Comparison of ENCODE assay signal across 9 mouse cellular contexts in the genomic region with DNA sequence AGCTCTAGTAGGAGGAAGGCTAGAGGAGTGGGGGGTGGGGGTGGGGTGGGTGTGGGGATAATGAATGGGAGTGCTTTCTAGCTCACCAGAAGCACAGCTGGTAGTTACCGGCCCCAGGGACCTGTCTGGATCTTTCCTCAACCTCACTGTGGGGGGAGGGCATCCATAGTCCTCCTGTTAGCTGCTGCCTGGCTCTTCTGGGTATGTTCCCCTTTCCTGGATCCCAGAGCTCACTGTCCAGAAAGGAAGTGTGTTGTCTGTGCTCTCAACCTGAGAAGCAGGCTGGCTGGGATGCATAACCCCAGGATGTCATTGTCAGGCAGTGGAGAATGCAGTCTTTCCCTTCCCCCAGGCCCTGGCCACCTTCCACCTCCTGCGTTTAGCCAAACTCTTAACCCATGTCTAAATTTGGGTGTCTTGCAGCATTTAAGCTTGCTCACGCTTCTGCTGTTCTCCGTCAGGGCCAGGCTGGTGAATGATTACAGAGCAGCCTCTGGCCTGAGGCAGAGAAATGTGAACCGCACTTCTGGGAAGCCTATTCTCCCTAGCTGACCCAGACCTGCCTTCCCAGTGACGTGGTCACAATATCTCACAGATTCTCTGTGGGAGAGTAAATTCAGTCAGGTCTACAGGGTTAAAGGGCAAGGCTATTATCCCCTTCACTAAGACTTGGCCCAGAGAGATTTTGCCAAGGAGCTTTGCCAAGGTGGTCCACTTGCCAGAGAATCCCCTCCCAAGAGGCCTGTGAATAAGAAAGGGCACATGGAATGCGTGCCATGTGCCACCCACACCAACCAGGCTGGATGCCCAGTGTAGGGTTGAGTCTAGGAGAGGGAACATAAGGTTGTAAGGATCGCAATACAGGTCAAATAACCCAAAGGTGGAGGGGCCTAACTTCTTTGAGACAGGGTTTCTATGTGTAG. TPM values are rescaled to one million over a fixed set of nuclear protein-coding genes. Genes with fewer than 3 reads are reported as not detected.
A peak's percentile ranks its signal among the peaks of the same experiment; 100 is the strongest.
DNase-seq lines count a peak whose midpoint lies in the region; ATAC-seq and TF ChIP-seq lines count a peak whose summit lies in the region.
"Had no signal": no experiment of that assay in that cellular context is flagged by ENCODE, and none has a peak within 500 bp of the region (broad histone marks: within the 10 kb centered on the region; RNA-seq: fewer than 3 reads in every experiment).

No protein-coding gene starts in this region.

- no peaks in the 10 kb centered on the region for H3K9me3 ChIP-seq in embryonic facial prominence, embryonic 10.5 days
- H3K9me3 ChIP-seq in heart, postnatal 0 days (replicated peaks; ENCODE audit: control insufficient read depth, low read length): no peaks in the 10 kb centered on the region
- H3K9me3 ChIP-seq in stomach, embryonic 16.5 days (replicated peaks; ENCODE audit: control insufficient read depth, low read length): no peaks in the 10 kb centered on the region

- peaks cover 35% of the 10 kb centered on the region for H3K4me1 ChIP-seq in embryonic facial prominence, embryonic 10.5 days
- H3K4me1 ChIP-seq in heart, postnatal 0 days (ENCODE audit: control insufficient read depth, insufficient read depth): peaks cover 41% of the 10 kb centered on the region; the same call in 1 of the 2 replicates
- H3K4me1 ChIP-seq in stomach, embryonic 16.5 days (ENCODE audit: control insufficient read depth, insufficient read depth, low read length): peaks cover 16% of the 10 kb centered on the region
- peaks cover 3% of the 10 kb centered on the region for H3K4me1 ChIP-seq in cerebellum, adult 2 months (ENCODE audit: control insufficient read depth, insufficient read depth, low read length)

- DNase-seq in cerebellum, postnatal 10 days: peak; percentile 42 to 51
- no peak for DNase-seq in cerebellum, adult 18-20 months
- peak; percentile 39 for DNase-seq in embryonic facial prominence, embryonic 10.5 days (ENCODE audit: low spot score)
- peak; percentile 83 for DNase-seq in heart, postnatal 0 days (ENCODE audit: low spot score)
- peak; percentile 83 for DNase-seq in kidney, postnatal 14 days
- no peak for DNase-seq in cerebellum, adult 2 months
- no peak for DNase-seq in liver

- WGBS in embryonic facial prominence, embryonic 10.5 days: 31% methylated on average over 8 of the region's 8 CpGs
- WGBS in heart, postnatal 0 days: 30% methylated on average over 8 of the region's 8 CpGs
- 34% methylated on average over 8 of the region's 8 CpGs for WGBS in stomach, embryonic 16.5 days
- whole genome bisulfite sequencing in cerebellum, adult 2 months: 52% methylated on average over 8 of the region's 8 CpGs

- H3K27me3 ChIP-seq in embryonic facial prominence, embryonic 10.5 days (replicated peaks; ENCODE audit: low read depth, poor library complexity, severe bottlenecking): peaks cover 30% of the 10 kb centered on the region
- H3K27me3 ChIP-seq in heart, postnatal 0 days (ENCODE audit: control insufficient read depth, insufficient read depth, low read length): no peaks in the 10 kb centered on the region
- H3K27me3 ChIP-seq in stomach, embryonic 16.5 days (ENCODE audit: control insufficient read depth, insufficient read depth, low read length): peaks cover 3% of the 10 kb centered on the region; the same call in 1 of the 2 replicates
- no peaks in the 10 kb centered on the region for H3K27me3 ChIP-seq in cerebellum, adult 2 months (ENCODE audit: control insufficient read depth, insufficient read depth, low read length)

- peak; percentile 76 for ATAC-seq in heart, postnatal 0 days (ENCODE audit: insufficient read depth, low read depth)
- peak; percentile 69 for ATAC-seq in stomach, embryonic 16.5 days (ENCODE audit: insufficient read depth, low FRiP score)

- peak overlapping the region; percentile 72 for H3K27ac ChIP-seq in embryonic facial prominence, embryonic 10.5 days (replicated peaks)
- H3K27ac ChIP-seq in heart, postnatal 0 days (ENCODE audit: low read depth): peak overlapping the region; percentile 93
- peak overlapping the region; percentile 76 for H3K27ac ChIP-seq in stomach, embryonic 16.5 days (ENCODE audit: low read length)
- H3K27ac ChIP-seq in cerebellum, adult 2 months (ENCODE audit: insufficient read depth, low read length): no peak overlapping the region

- no peak for TF ChIP-seq POLR2A in cerebellum, adult 2 months (IDR thresholded peaks at IDR 0.05; ENCODE audit: borderline replicate concordance, insufficient read depth, low read length)

- peak; percentile 56; the same call in 1 of the 2 replicates for TF ChIP-seq EP300 in heart, postnatal 0 days (IDR thresholded peaks at IDR 0.05; ENCODE audit: low read depth)

- peak overlapping the region; percentile 82 for H3K4me2 ChIP-seq in heart, postnatal 0 days (ENCODE audit: low read depth, low read length)
- H3K4me2 ChIP-seq in stomach, embryonic 16.5 days (ENCODE audit: low read depth, low read length): peak overlapping the region; percentile 67

- H3K36me3 ChIP-seq in embryonic facial prominence, embryonic 10.5 days (replicated peaks): no peaks in the 10 kb centered on the region
- H3K36me3 ChIP-seq in heart, postnatal 0 days (replicated peaks; ENCODE audit: control insufficient read depth, insufficient read depth, low read length): no peaks in the 10 kb centered on the region
- no peaks in the 10 kb centered on the region for H3K36me3 ChIP-seq in stomach, embryonic 16.5 days (ENCODE audit: control insufficient read depth, insufficient read depth, low read length)

- TF ChIP-seq CTCF in heart, postnatal 0 days (IDR thresholded peaks at IDR 0.05; ENCODE audit: low read depth): no peak
- no peak for TF ChIP-seq CTCF in cerebellum, adult 2 months (IDR thresholded peaks at IDR 0.05; ENCODE audit: borderline replicate concordance, insufficient read depth, low read depth, low read length)

- peak overlapping the region; percentile 54; the same call in 1 of the 2 replicates for H3K9ac ChIP-seq in heart, postnatal 0 days (replicated peaks; ENCODE audit: low read depth, low read length)
- 0 out of 2 replicates have a peak overlapping the region, but pooled peaks have one; percentile 12 for H3K9ac ChIP-seq in stomach, embryonic 16.5 days (ENCODE audit: low read length)

- H3K4me3 ChIP-seq in embryonic facial prominence, embryonic 10.5 days: peak overlapping the region; percentile 59; the same call in 1 of the 2 replicates
- H3K4me3 ChIP-seq in heart, postnatal 0 days (ENCODE audit: low read depth, low read length): peak overlapping the region; percentile 54
- H3K4me3 ChIP-seq in stomach, embryonic 16.5 days (replicated peaks; ENCODE audit: low read length): 0 out of 2 replicates have a peak overlapping the region, but pooled peaks have one; percentile 3
- no peak overlapping the region for H3K4me3 ChIP-seq in cerebellum, adult 2 months (replicated peaks; ENCODE audit: insufficient read depth, low read depth, low read length)
- H3K4me3 ChIP-seq: erythroblast, embryonic 14.5 days had no signal

RNA-seq across cellular contexts. Expression of gene Dysf, which starts 2.2 kb away (rescaled TPM):
- polyA plus RNA-seq in embryonic facial prominence, embryonic 10.5 days (2016; fragmentation: Nextera tagmentation; extraction: Ambion mirVana): 5.4 and 6.0 TPM in 2 replicates
- total RNA-seq in heart, postnatal 0 days (2014; rRNA removed; ENCODE audit: low replicate concordance): 20.2 and 21.9 TPM in 2 replicates
- 14.1 and 15.0 TPM in 2 replicates for polyA plus RNA-seq in heart, postnatal 0 days (2015; fragmentation: Nextera tagmentation; extraction: Ambion mirVana)
- polyA plus RNA-seq in stomach, embryonic 16.5 days (2015; fragmentation: Nextera tagmentation; extraction: Ambion mirVana): 9.6 and 11.5 TPM in 2 replicates
- 4.7 and 5.9 TPM in 2 replicates for polyA plus RNA-seq in cerebellum, adult 2 months (2012; rRNA removed)

Comparison
In these comparisons a context has a peak if more than half of its experiments do, and no peak if none do; other contexts are left out.
1. DNase-seq: peak in cerebellum, postnatal 10 days (2 of 2), embryonic facial prominence, embryonic 10.5 days (single experiment), heart, postnatal 0 days (single experiment) and kidney, postnatal 14 days (single experiment); none in cerebellum, adult 18-20 months (0 of 2), cerebellum, adult 2 months (0 of 2) and liver (single experiment).